Mouse (Mus musculus): Measurements from ENCODE around the gene Pla2g3. TPM values are rescaled to one million over a fixed set of nuclear protein-coding genes. Genes with fewer than 3 reads are reported as not detected.
A peak's percentile ranks its signal among the peaks of the same experiment; 100 is the strongest.

Pla2g3 gene
- polyA plus RNA-seq, 1 experiment from 2014 or later = 0.36 TPM

- Histone ChIP-seq H3K9me3 (no peaks in the 10 kb centered on the region), H3K4me2 (replicated peaks) (no peak overlapping the region), H3K27me3 (no peaks in the 10 kb centered on the region), H3K4me1 (no peaks in the 10 kb centered on the region), H3K4me3 (no peak overlapping the region), H3K27ac (no peak overlapping the region), H3K9ac (no peak overlapping the region), H3K36me3 (peaks cover 7% of the 10 kb centered on the region)
- ATAC-seq (ENCODE audit: insufficient number of reproducible peaks, insufficient read depth, low FRiP score, low TSS enrichment) = no peak
- WGBS = 77% methylated on average over 11 of the region's 13 CpGs
These were observed 29.5 kb upstream of the Pla2g3 start for GRCm38 (mm10) chr11:3458428-3459104.

GRCm38 (mm10) chr11:3459105-3459468 is 29.0 kb upstream of the Pla2g3 start:
- H3K27me3 ChIP-seq = no peaks in the 10 kb centered on the region
- no peak overlapping the region for H3K4me2 ChIP-seq (replicated peaks)
- peaks cover 7% of the 10 kb centered on the region for H3K36me3 ChIP-seq
- WGBS = 85% methylated on average over 2 of the region's 2 CpGs
- no peak for ATAC-seq (ENCODE audit: insufficient number of reproducible peaks, insufficient read depth, low FRiP score, low TSS enrichment)
- H3K9me3 ChIP-seq = no peaks in the 10 kb centered on the region
- no peak overlapping the region for H3K9ac ChIP-seq
- no peak overlapping the region for H3K27ac ChIP-seq
- no peak overlapping the region for H3K4me3 ChIP-seq
- no peaks in the 10 kb centered on the region for H3K4me1 ChIP-seq

DNA sequence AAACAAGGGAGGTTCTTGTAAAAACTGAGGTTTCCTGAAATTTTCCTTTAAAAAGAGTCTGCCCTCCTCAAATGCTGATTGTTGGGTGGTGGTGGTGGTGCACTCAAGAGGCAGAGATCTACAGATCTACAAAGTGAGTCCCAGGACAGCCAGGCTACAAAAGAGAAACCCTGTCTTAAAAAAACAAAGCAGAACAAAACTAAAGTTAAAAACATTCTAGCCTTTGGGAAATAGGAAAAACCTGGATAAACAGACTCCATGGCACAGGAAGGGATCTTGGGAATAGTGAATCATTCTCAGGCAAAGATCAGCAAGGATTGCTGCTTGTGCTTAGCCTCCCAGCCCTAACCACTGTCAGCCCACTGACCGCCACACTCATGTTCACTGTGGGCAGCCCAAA is 25.2 kb upstream of the Pla2g3 start:
- H3K27ac ChIP-seq = no peak overlapping the region
- no peaks in the 10 kb centered on the region; the same call in 1 of the 2 replicates for H3K9me3 ChIP-seq
- H3K4me3 ChIP-seq = no peak overlapping the region
- H3K36me3 ChIP-seq = no peaks in the 10 kb centered on the region
- H3K27me3 ChIP-seq = no peaks in the 10 kb centered on the region
- H3K4me2 ChIP-seq (replicated peaks) = no peak overlapping the region
- 95% methylated on average over 1 of the region's 1 CpGs for WGBS
- no peak for ATAC-seq (ENCODE audit: insufficient number of reproducible peaks, insufficient read depth, low FRiP score, low TSS enrichment)
- no peak overlapping the region for H3K9ac ChIP-seq
- no peaks in the 10 kb centered on the region for H3K4me1 ChIP-seq

GRCm38 (mm10) chr11:3471448-3471850 is 16.6 kb upstream of the Pla2g3 start:
- no peak overlapping the region for H3K4me2 ChIP-seq (replicated peaks)
- no peaks in the 10 kb centered on the region for H3K27me3 ChIP-seq
- no peak overlapping the region for H3K9ac ChIP-seq
- WGBS = 29% methylated on average over 11 of the region's 11 CpGs
- no peaks in the 10 kb centered on the region for H3K9me3 ChIP-seq
- no peaks in the 10 kb centered on the region for H3K4me1 ChIP-seq
- no peaks in the 10 kb centered on the region for H3K36me3 ChIP-seq
- H3K4me3 ChIP-seq = no peak overlapping the region
- no peak for ATAC-seq (ENCODE audit: insufficient number of reproducible peaks, insufficient read depth, low FRiP score, low TSS enrichment)
- no peak overlapping the region for H3K27ac ChIP-seq

GRCm38 (mm10) chr11:3472484-3472883 is 15.6 kb upstream of the Pla2g3 start:
- no peak for ATAC-seq (ENCODE audit: insufficient number of reproducible peaks, insufficient read depth, low FRiP score, low TSS enrichment)
- H3K4me3 ChIP-seq = no peak overlapping the region
- 33% methylated on average over 1 of the region's 1 CpGs for WGBS
- H3K9ac ChIP-seq = no peak overlapping the region
- no peaks in the 10 kb centered on the region for H3K36me3 ChIP-seq
- no peak overlapping the region for H3K4me2 ChIP-seq (replicated peaks)
- no peaks in the 10 kb centered on the region for H3K9me3 ChIP-seq
- H3K27ac ChIP-seq = no peak overlapping the region
- no peaks in the 10 kb centered on the region for H3K4me1 ChIP-seq
- no peaks in the 10 kb centered on the region for H3K27me3 ChIP-seq

DNA sequence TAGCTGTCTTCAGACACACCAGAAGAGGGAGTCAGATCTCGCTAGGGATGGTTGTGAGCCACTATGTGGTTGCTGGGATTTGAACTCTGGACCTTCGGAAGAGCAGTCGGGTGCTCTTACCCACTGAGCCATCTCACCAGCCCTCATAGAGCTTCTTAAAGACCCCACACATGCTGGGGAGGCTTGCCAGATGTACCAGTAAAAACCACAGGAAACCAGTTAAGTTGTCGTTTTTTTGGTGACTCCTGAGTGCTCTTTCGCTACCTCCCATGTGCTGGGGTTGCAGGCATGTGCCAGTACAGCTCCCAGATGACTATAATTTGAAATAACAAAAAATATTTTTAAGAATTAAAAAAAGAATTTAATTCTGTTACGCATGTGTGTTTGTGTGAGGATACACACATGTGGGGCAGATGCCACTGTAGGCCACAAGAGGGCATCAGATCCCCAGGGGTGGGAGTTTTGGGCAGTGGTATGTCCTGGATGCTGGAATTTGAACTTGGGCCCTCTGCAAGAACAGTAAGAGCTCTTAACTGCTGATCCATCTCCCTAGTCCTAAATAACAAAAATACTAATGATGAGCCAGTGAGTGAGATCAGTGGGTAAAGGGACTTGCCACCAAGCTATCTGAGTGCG is 13.5 kb upstream of the Pla2g3 start:
- no peak overlapping the region for H3K4me2 ChIP-seq (replicated peaks)
- H3K27ac ChIP-seq = no peak overlapping the region
- ATAC-seq (ENCODE audit: insufficient number of reproducible peaks, insufficient read depth, low FRiP score, low TSS enrichment) = no peak
- H3K9me3 ChIP-seq = no peaks in the 10 kb centered on the region
- no peak overlapping the region for H3K9ac ChIP-seq
- 83% methylated on average over 7 of the region's 7 CpGs for WGBS
- H3K36me3 ChIP-seq = no peaks in the 10 kb centered on the region
- no peaks in the 10 kb centered on the region for H3K4me1 ChIP-seq
- no peak overlapping the region for H3K4me3 ChIP-seq
- no peaks in the 10 kb centered on the region for H3K27me3 ChIP-seq

GRCm38 (mm10) chr11:3475489-3475888 is 12.6 kb upstream of the Pla2g3 start:
- Histone ChIP-seq H3K27ac (no peak overlapping the region), H3K9ac (no peak overlapping the region), H3K4me1 (no peaks in the 10 kb centered on the region), H3K9me3 (no peaks in the 10 kb centered on the region), H3K4me3 (no peak overlapping the region), H3K36me3 (no peaks in the 10 kb centered on the region), H3K4me2 (replicated peaks) (no peak overlapping the region), H3K27me3 (no peaks in the 10 kb centered on the region)
- no peak for ATAC-seq (ENCODE audit: insufficient number of reproducible peaks, insufficient read depth, low FRiP score, low TSS enrichment)

- 66% methylated on average over 11 of the region's 11 CpGs for WGBS
- Histone ChIP-seq H3K27me3 (no peaks in the 10 kb centered on the region), H3K4me3 (no peak overlapping the region), H3K27ac (no peak overlapping the region), H3K4me2 (replicated peaks) (no peak overlapping the region), H3K9ac (no peak overlapping the region), H3K4me1 (0 out of 2 replicates have a peak, but pooled peaks cover 6% of the 10 kb centered on the region), H3K36me3 (no peaks in the 10 kb centered on the region), H3K9me3 (no peaks in the 10 kb centered on the region)
- ATAC-seq (ENCODE audit: insufficient number of reproducible peaks, insufficient read depth, low FRiP score, low TSS enrichment) = no peak
These were observed 4.0 kb upstream of the Pla2g3 start for GRCm38 (mm10) chr11:3483980-3484642.

DNA sequence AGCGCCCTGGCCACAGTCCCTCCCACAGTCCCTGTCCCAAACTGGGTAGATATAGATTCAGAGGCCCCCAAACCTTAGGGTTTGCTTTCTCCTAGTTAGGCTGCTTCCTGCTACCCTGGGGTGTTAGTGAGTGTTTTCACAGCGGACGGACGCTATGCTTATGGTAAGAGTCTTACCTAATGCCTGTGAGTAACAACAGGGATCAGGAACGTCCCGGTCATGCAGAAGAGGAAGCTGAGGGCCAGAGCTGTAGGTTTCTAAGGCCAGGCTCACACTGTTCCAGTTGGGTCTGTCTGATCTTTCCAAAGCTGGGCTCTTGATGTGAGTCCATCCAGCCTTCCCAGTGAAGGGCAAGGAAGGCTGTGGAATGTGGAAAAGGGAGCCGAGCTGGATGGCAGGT is 1.7 kb upstream of the Pla2g3 start:
- Histone ChIP-seq H3K4me3 (no peak overlapping the region), H3K27ac (no peak overlapping the region), H3K4me1 (0 out of 2 replicates have a peak, but pooled peaks cover 6% of the 10 kb centered on the region), H3K9ac (no peak overlapping the region), H3K36me3 (no peaks in the 10 kb centered on the region), H3K4me2 (replicated peaks) (no peak overlapping the region), H3K27me3 (no peaks in the 10 kb centered on the region), H3K9me3 (no peaks in the 10 kb centered on the region)
- ATAC-seq (ENCODE audit: insufficient number of reproducible peaks, insufficient read depth, low FRiP score, low TSS enrichment) = no peak
- WGBS = 77% methylated on average over 7 of the region's 7 CpGs

GRCm38 (mm10) chr11:3489036-3489435 is 952 bp downstream of the Pla2g3 start:
- Histone ChIP-seq H3K9ac (no peak overlapping the region), H3K27me3 (no peaks in the 10 kb centered on the region), H3K27ac (no peak overlapping the region), H3K36me3 (no peaks in the 10 kb centered on the region), H3K9me3 (no peaks in the 10 kb centered on the region), H3K4me2 (replicated peaks) (no peak overlapping the region), H3K4me3 (no peak overlapping the region), H3K4me1 (0 out of 2 replicates have a peak, but pooled peaks cover 6% of the 10 kb centered on the region)
- WGBS = 80% methylated on average over 5 of the region's 5 CpGs
- no peak for ATAC-seq (ENCODE audit: insufficient number of reproducible peaks, insufficient read depth, low FRiP score, low TSS enrichment)

GRCm38 (mm10) chr11:3492748-3493147 is 4.7 kb downstream of the Pla2g3 start:
- no peak for ATAC-seq (ENCODE audit: insufficient number of reproducible peaks, insufficient read depth, low FRiP score, low TSS enrichment)
- H3K27ac ChIP-seq = no peak overlapping the region
- H3K9me3 ChIP-seq = no peaks in the 10 kb centered on the region
- no peak overlapping the region for H3K4me2 ChIP-seq (replicated peaks)
- 0 out of 2 replicates have a peak, but pooled peaks cover 4% of the 10 kb centered on the region for H3K4me1 ChIP-seq
- H3K27me3 ChIP-seq = no peaks in the 10 kb centered on the region
- no peaks in the 10 kb centered on the region for H3K36me3 ChIP-seq
- no peak overlapping the region for H3K9ac ChIP-seq
- no peak overlapping the region for H3K4me3 ChIP-seq
- WGBS = 72% methylated on average over 4 of the region's 4 CpGs

DNA sequence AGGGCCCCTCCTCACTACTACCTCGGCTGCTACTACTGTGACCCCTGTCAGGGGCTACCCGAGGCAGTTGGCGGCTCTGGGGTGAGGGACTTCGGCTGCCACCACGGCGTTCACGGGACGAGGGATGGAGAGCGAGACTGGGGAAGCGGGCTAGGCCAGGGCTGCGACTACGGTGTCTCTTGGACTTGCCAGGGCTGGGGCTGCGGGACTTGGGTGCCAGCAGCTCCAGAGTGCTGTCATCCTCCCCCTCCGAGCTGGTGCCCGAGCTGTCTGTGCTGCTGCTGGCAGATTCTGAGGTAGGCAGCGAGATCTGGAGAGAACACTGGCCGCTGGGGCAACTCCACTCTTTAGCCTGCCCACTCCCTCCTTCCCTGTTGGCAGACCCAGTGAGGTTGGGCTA is 6.8 kb downstream of the Pla2g3 start:
- H3K4me1 ChIP-seq = no peaks in the 10 kb centered on the region
- no peaks in the 10 kb centered on the region for H3K27me3 ChIP-seq
- peak; percentile 32; the same call in 1 of the 2 replicates for ATAC-seq (ENCODE audit: insufficient number of reproducible peaks, insufficient read depth, low FRiP score, low TSS enrichment)
- whole genome bisulfite sequencing = 81% methylated on average over 17 of the region's 17 CpGs
- no peak overlapping the region; the same call in 1 of the 2 replicates for H3K9ac ChIP-seq
- H3K9me3 ChIP-seq = no peaks in the 10 kb centered on the region
- H3K4me3 ChIP-seq = no peak overlapping the region
- H3K4me2 ChIP-seq (replicated peaks) = no peak overlapping the region
- H3K27ac ChIP-seq = no peak overlapping the region
- no peaks in the 10 kb centered on the region for H3K36me3 ChIP-seq
